Mouse (Mus musculus) cerebral cortex, adult 2 months (tissue): ENCODE measurements around the gene Gm5155.

Experiments used
- WGBS: fragments of 180-500 bp; shearing (Covaris S2); methylation state at CpG from one replicate; pipeline ENCODE4 v1.1.7; 2018; 5-methylcytosine and 5-hydroxymethylcytosine counted together

Gene Gm5155

DNA sequence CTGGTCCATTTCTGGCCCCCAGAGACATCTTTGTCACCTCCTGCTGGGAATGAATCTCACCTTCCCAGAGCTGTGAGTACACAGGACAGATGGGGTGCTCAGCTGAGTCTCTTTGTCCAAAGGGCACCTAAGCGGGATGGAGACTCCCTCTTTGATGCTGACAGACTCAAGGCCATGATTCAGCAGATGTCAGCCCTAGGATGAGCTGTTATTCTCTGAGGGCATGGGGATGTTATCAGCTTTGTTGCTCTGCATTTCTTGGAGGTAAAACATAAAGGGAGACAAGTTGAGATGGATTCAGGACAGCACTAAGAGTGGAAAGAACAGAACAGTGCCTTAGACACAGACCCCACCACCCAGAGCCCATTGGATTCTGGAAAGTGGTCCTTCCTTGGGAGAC, at the start of gene Gm5155:
Gm5155 (plus strand) TSS at position 301 of the 400 bp plus-strand sequence.
- WGBS: 74% methylated on average over 1 of the region's 1 CpGs

DNA sequence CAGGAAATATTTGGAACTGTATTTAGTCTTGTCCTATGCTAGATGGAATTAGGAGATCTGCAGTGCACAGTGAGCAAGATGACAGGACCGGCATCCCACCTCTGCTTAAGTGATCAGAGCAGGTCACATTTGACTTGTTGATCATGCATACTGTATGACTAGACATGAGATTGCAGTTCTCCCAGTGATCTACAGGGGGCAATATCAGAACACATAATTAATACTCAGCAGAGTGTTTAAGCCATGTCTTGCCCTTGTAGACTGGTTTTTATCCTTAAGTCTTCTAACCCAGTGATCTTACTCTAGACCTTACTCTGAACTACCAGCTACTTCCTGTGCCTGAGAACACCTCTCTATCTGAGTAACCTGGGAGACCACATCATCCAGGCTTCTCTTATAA, 791 bp upstream of the Gm5155 start:
- 98% methylated on average over 1 of the region's 1 CpGs for WGBS

DNA sequence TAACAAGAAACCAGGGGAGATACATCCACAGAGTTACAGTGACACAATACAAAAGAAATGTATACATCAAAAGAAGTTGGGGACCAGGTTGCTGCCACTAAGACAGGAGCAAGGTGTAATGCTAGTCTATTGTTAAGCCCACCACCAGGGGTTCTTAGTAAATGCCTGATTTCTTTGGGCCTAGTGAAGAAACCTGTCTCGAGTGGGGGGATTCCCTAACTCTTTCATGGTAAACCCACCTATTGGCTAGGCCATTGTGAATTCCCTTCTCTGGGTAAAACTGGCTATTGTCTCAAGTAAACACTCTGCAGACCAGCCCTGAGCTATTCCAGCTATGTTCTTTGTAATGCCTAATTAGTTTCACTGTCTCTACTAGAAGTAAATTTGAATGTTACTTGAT, 23.8 kb downstream of the Gm5155 start:
- 51% methylated on average over 1 of the region's 1 CpGs for WGBS

DNA sequence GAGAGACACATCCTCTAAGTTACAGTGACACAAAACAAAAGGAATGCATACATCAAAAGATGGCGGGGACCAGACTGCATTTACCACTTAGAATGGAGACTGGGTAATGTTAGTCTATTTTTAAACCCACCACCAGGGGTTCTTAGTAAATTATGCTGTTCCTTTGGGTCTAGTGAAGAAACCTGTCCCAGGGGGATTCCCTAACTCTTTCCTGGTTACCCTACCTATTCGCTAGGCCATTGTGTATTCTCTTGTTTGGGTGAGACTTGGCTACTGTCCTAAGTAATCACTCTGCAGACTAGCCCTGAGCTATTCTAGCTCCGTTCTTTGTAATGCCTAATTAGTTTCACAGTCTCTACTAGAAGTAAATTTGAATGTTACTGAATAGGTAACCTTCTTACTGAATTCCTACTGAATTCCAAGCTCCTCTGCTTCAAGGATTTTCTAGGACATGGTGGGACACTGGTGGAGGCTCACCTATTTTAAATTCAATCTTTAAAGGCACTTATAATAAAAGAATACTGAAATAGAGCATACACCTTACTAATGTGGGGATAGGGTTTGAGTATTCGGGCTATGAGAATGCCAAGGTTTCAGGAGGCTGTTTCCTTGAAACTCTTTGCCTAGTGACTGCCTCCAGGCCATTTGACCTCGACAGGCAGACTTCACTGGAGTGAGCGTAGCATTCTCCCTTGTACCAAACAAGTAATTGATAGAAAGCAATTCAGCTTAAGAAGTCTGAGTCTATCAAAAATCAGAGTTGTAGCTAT, 31.8 kb downstream of the Gm5155 start:
- 69% methylated on average over 6 of the region's 6 CpGs for WGBS
